Mouse (Mus musculus): ENCODE results near the gene Runx2.

Runx2 gene

DNA sequence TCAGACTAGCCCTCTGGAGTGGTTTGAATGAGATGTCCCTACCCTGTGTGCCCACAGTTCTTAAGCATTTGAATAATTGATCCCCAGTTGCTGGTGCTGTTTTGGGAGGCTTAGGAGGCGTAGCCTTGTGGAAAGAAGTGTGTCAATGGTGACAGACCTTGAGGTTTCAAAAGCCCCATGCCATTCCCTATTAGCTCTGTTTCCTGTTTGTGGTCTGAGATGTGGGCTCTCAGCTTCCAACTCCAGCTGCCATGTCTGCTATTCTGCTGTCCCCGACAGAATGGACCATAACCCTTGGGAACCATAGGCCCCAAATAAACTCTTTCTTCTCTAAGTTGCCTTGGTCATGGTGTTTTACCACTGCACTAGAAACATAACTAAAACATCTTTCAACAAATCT lies 194.1 kb downstream of the Runx2 start:
- DNase-seq (ENCODE audit: low spot score), result no peak

DNA sequence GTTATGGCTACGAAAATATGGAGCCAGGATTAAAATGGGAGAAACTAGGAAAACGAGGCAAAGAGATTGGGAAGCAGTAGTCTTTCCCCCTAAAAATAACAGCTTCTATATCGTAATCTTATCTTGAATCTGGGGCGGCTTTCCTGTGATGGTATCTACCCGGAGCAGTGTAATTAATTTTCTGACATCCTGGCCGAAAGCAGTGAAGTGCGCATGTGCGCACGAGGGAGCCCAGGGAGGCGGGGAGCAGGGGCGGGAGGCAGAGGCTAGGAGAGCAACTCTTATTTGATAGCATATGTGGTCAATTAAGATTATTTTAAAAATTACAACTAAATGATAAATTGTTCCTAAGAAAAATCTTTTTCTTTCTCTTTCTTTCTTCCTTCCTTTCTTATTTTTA lies 195.9 kb downstream of the Runx2 start:
- no peak for DNase-seq (ENCODE audit: low spot score)

DNA sequence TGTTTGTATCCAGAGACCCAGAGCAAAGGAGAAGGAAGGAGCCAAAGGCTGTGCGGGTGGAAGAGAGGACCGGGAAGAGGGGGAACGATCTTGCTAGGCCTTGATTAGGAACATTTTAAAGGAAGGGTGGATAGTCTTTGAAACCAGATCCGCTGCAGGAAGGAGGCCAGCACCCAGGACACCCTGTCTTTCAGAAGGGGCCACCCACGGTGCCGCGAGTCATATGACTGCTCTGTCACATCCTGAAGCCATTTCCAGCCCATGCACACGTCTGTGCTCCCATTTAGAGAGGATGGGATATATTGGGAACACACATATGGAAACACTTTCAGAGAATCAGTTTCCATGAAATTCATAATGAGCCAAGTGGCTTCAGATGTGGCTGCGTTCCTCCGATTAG lies 196.4 kb downstream of the Runx2 start:
- peak; percentile 28 for DNase-seq (ENCODE audit: low spot score)

DNA sequence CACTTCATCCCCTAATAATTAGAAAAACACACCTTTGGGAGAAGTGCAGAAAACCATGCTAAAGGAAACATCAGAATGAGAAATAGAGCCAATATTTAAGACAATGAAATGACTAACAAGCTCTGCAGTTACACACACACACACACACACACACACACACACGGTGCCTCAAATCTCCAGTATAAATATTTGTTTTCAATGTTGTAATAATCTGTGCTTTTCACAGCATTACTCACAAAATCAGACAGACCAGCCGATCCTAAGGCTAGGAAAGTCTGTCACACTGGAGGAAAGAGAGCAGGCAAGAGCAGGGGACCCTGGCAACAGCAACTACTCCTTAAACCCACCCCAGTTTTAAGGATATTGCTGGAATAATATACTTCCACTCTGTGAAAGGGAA lies 196.9 kb downstream of the Runx2 start:
- peak; percentile 20 for DNase-seq (ENCODE audit: low spot score)

DNA sequence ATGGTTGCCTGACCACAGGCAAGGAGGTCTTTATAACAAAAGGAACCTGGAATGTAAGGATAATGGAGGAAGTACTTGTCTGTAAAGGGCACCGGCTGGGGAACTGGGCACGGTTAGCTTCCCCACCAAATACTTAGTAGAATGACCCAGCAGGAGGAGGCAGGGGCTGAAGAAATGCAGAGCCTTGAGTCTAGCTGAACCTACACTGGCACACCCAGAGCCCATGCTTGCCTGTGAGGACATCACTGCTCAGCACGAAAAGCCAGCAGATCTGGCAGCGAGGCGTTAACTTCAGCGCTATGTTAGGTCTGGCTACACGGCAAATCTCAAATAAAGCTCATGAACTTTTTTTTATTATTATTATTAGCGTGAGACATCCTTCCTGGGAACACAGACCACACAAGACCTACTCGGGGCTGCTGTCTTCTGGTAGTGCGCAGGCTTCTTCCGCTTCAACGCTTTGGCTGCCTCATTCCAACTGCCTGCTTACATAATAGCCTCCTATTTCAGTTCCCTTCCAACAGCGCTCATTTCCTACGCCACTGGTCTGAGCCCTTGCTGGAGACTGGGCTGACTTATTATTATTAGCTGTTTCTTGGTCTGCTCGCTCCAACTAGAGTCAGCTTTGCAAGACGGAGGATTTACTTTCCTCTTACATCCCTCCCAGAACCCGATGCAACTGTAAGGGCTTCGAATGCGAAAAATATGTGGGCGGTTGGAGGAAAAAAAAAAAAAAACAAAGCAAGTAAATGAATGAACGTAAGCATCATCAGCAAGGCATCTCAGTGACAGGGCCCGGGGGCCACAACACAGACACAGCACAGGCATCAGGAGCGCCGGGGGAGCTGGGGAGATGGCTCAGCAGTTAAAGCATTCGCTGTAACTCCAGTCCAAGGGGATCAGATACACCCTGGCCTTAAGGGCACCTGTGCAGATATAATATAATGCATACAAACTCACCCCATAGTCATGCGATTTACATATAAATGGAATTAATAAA lies 200.6 kb downstream of the Runx2 start:
- no peak for DNase-seq (ENCODE audit: low spot score)

GRCm38 (mm10) chr17:44612641-44613040 lies 202.0 kb downstream of the Runx2 start:
- DNase-seq (ENCODE audit: low spot score), result no peak

GRCm38 (mm10) chr17:44612002-44612401 lies 202.6 kb downstream of the Runx2 start:
- DNase-seq (ENCODE audit: low spot score), result no peak

DNA sequence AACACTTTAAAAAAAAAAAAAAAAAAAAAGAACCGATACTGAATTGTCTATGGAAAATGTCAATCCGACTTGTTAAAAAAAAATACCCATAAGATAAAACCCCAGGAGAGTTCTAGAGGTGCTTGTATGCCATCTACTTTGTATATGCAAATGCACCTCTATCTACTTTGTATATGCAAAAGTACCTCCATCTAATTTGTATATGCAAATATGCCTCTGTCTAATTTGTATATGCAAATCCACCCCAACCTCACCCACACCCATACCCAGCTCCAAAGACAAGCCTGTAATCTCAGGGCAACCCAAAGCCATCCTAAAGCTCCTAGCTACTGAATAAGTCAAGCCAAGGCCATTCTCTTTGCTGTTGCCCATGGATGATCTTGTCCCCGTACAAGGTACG lies 203.1 kb downstream of the Runx2 start:
- no peak for DNase-seq (ENCODE audit: low spot score)

DNA sequence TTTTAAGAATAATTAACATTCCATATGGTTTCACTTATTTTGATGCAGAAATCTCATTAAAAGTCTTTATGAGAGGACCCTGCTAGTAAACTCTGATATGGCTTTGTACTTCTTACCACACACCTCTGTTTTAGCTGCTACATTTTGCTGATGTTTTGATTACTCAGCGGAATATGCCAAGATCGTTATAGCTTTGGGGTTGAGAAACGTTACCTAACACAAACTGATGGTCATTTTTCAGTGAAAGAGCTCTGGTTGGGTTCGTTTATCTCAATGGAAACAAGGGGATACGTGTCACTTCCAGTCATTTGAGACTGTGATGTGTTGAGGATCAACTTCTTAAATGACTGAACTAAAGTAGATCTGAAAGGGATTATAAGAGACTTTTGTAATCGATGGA lies 203.8 kb downstream of the Runx2 start:
- no peak for DNase-seq (ENCODE audit: low spot score)

GRCm38 (mm10) chr17:44609897-44610641 lies 204.5 kb downstream of the Runx2 start:
- DNase-seq (ENCODE audit: low spot score), result no peak

DNA sequence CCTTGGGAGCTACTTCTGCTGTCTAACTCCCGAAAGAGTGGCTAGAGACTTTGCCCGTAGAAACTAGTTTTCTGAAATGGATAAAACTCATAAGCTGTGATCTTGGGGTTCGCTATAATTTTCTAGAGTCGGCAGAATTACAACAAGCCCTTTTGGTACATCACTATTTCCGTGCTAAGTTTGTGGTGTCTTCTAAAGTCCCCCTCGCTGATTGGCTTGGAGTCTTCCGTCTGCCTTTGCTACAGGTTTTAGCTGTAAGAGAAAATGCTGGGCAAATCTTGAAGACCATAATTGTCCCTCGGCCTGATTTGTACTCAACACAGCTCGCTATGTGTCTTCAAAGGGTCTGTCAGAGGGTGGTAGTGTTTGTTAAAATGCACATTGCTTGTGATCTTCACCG lies 205.2 kb downstream of the Runx2 start:
- DNase-seq (ENCODE audit: low spot score), result no peak

DNA sequence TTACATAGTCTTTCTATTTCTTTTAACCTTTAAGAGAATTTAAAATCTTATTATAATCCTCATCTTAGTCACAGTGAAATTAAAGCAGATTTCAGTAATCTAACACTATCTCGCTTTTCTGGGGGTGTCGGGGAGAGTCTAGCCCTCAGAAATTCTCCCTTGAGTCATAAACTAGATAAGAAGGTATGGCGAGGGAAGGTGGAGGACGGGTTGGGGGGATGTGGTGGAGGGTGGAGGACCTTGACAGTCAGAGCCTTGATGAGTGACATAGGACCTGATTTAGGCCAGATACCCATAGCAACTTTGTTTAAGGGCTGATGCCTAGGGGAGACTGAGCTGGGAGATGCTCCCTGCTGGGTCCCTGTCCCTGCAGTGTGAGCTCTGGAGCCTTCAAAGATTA lies 205.7 kb downstream of the Runx2 start:
- DNase-seq (ENCODE audit: low spot score), result no peak

DNA sequence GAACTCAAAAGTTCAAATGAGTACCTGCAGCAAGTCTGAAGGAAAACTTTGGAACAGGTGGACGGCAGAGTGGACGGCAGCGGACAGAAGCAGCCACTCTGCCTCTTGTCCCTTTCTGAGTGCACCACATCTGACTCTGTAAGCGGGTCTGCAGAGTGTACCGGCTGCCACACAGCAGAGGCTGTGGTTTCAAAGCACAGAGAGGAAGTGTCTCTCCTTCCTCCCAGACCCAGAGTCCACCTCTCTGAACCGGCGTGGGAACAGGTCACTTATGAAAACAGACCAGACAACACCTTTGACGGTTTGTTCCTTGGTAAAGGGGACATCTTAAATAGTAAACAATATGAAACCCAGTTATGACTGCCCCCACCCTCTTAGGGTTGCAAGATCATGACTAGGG lies 207.2 kb downstream of the Runx2 start:
- no peak for DNase-seq (ENCODE audit: low spot score)

GRCm38 (mm10) chr17:44606245-44606644 lies 208.4 kb downstream of the Runx2 start:
- no peak for DNase-seq (ENCODE audit: low spot score)

- no peak for DNase-seq (ENCODE audit: low spot score)
Observed at GRCm38 (mm10) chr17:44605749-44606148, 208.8 kb downstream of the Runx2 start.

- DNase-seq (ENCODE audit: low spot score), result no peak
Observed at GRCm38 (mm10) chr17:44603170-44603569, 211.4 kb downstream of the Runx2 start.

DNA sequence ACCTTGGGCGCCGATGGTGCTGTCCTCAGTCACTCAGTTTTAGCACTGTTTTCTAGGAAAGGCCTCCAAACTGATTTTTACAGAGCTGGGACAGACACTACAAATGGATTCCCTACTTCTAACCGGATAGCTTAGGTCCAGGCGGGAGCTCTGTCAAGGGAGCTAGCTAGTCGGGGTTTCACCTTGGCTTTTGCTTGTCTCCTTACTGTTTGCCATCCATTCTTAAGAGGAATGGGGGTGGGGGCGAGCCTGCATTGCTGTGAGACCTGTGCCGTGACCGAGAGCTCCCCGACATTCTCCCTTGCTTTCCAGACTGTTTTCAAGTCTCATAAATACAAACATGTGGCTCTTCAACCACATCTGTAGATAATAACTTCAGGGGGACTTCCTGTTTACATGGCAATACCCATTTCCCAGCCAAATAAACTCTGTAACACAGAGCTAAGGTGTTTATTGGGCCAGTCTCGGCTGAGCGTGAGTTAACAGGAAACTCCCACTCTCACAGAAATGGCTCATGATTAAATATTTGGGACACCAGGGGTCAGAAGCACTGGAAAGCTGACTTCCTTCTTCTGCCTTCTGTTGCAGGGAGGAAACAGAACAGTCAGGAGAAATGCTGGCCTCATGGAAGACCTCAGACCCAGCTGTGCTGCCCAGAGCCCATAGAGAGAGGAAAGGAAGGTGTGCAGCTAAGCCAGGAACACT lies 213.1 kb downstream of the Runx2 start:
- DNase-seq (ENCODE audit: low spot score), result no peak

DNA sequence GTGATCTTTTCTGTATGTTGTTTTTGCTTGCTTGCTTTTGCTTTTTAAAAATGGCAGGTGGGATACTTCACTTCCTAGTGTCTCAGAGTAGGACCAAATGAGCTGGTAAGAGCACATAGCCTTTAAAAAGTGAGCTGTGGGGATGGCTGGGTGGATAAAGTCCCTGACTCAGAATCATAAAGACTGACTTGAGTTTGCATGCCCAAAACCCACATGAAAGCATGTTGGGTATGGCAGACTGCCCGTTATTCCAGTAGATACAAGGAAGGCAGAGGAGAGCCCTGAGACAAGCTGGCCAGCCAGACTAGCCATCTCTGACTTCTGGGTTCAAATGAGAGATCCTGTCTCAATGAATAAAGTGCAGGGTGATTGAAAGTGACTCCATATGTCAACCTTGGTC lies 214.7 kb downstream of the Runx2 start:
- DNase-seq (ENCODE audit: low spot score), result no peak

- DNase-seq (ENCODE audit: low spot score), result peak; percentile 24
Observed at GRCm38 (mm10) chr17:44599132-44599531, 215.5 kb downstream of the Runx2 start.

- no peak for DNase-seq (ENCODE audit: low spot score)
Observed at GRCm38 (mm10) chr17:44597918-44598504, 216.6 kb downstream of the Runx2 start.

DNA sequence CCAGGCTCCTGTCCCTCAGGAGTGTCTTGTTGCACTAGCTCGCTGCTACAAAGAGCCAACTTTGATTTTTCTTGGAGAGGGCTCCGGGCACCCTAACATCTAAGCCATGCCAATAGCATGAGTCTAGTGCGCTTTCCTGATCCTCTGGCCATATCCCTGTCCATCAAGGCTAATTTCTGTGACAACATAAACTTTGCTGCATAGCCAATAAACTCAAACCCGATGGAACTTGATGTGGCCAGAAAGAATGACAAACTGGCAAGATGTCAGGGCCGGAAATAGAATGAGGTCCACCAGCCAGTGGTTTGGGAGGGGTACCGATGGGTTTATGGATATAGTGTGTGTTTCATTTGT lies 221.9 kb downstream of the Runx2 start:
- no peak for DNase-seq (ENCODE audit: low spot score)

DNA sequence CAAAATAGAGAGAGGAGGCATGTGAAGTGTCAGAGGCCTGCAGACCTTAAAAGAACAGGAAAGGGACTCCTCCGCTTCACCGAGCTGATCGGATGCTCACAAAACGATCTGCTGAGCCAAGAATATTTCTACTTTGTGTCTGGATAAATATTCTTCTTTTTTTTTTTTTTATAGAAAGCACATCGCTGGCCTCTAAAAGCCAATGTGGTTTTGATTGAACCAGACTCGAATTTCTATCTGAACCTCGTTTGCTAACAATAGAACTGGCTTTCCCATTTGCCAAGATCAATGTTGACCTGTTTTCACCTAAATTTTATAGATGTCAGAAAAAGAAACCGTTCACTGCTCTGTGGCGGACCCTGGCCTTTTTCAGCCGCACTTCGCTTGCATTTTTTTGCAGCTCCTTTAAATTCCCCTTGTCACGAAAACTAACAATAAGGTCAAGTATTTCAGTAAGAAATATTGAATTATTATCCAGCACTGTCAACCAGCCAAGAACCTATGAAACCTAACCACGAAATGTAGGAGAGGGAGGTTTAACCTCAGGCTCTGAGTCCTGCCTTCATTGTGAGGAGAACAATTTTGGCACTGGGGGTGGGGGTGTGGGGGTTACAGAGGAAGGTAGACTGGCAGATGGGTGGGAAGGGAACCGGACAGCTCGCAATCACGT lies 222.4 kb downstream of the Runx2 start:
- DNase-seq (ENCODE audit: low spot score), result no peak
